Mouse (Mus musculus) Patski (cell line): ENCODE measurements around the gene Wnk2. TPM values are rescaled to one million over a fixed set of nuclear protein-coding genes. Genes with fewer than 3 reads are reported as not detected.
A peak's percentile ranks its signal among the peaks of the same experiment; 100 is the strongest.

Source experiments
- ATAC-seq: fragments of 100-300 bp; one replicate; pipeline ENCODE4 v1.8.0; 2021
- CTCF ChIA-PET: fragments of 350-600 bp; sonication (Branson Sonifier 250); formaldehyde crosslinking; loops from one replicate; lab custom pipeline; 2022; ENCODE audit warnings: inconsistent platforms; lab: Charles Lee
- POLR2A ChIA-PET: fragments of 350-600 bp; sonication (Branson Sonifier 250); formaldehyde crosslinking; loops from one replicate; lab custom pipeline; 2022; ENCODE audit warnings: antibody characterized with exemption, inconsistent platforms; lab: Charles Lee
- DNase-seq: peaks from one replicate; pipeline ENCODE4 v3.0.0-alpha.2; 2011; ENCODE audit warnings: low read depth, low spot score
- H3K27me3 ChIP-seq: fragments of 371-371 bp; one replicate; pipeline ENCODE4 v1.5.1; 2021
- CTCF ChIP-seq: fragments of 100-300 bp; IDR thresholded peaks from one replicate; pipeline ENCODE4 v1.5.1; 2021
- in situ Hi-C: fragments of 300-500 bp; cut with MboI; formaldehyde crosslinking; loops from 3 replicates; pipeline ENCODE4 v1.11.1; 2018; ENCODE audit warnings: low pct_unique_long_range_greater_than_20kb, mixed read lengths
- polyA plus RNA-seq: library from polyadenylated mRNA; unstranded; gene quantifications from one replicate; pipeline ENCODE4 v1.2.3, GENCODE M21; 2021

The Wnk2 gene
- polyA plus RNA-seq = 1.8 TPM

DNA sequence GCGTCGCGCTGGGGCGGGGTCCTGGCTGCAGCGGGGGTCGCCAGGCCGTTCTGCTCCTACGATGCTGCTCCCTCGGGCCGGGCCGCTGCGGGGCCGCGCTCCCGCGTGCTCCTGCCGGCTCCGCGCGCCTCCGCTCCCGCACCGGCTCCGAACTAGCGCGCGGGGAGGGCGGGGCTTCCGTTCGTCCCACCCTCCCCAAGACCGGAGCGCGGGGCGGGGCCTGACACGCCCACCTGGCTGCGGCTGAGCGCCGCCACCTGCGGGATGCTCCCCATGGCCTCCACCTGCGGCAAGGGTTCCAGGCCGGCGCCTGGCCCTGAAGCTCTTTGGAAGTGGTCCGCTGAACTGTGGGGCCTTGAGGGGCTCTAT, at the start of gene Wnk2:
TSS of gene Wnk2 (minus strand) at position 157 of the 369 bp plus-strand sequence.
- CTCF ChIA-PET = no interaction called here
- DNase-seq (no peak), ATAC-seq (no peak)
- no peak for TF ChIP-seq CTCF
- in situ Hi-C loops = no loop called here
- POLR2A ChIA-PET = no interaction called here
- peaks cover 53% of the 10 kb centered on the region for H3K27me3 ChIP-seq

DNA sequence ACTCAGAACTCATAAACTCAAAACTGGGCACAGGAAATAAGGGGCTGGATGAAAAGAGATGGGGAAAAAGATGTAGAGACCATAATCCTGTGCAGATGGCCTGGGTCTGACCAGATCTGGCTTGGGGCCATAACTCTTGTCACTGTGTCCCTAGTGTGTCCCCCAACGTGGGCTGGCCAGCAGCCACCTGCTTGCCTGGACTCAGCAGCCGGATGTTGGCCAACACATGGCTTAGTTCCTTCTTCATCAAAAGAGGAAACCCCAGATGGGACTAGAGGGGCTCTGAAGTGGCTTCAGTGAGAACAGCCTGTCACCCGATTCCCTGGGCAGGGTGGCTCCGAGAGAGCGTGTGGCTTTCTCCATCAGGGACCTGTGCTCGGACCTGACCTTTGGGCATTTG, 49.0 kb upstream of the Wnk2 start:
- ChIA-PET POLR2A (no interaction called here), CTCF (no interaction called here)
- in situ Hi-C loops = no loop called here
- ATAC-seq = no peak
- no peaks in the 10 kb centered on the region for H3K27me3 ChIP-seq
- TF ChIP-seq CTCF = no peak
- no peak for DNase-seq

DNA sequence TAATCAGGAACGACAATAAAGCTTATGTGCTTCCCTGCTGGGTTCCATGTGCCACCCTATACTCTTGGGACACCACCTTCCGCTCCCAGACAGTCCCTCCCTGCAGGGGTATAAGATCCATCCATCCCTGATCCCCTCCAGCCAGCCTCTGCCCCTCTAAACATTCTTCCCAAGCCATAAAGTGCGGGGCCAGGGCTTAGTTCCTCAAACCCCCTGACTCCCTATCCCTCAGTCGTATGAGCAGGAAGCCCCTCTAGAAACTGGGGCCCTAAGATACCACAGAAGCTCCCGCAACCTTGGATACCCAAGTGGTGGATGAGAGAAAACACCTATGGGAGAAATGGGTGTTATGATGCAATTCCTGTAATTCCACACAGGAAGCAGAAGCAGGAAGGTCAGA, 48.4 kb upstream of the Wnk2 start:
- in situ Hi-C loops = no loop called here
- POLR2A ChIA-PET = no interaction called here
- H3K27me3 ChIP-seq = no peaks in the 10 kb centered on the region
- TF ChIP-seq CTCF = no peak
- CTCF ChIA-PET = no interaction called here
- DNase-seq = no peak
- ATAC-seq = no peak

DNA sequence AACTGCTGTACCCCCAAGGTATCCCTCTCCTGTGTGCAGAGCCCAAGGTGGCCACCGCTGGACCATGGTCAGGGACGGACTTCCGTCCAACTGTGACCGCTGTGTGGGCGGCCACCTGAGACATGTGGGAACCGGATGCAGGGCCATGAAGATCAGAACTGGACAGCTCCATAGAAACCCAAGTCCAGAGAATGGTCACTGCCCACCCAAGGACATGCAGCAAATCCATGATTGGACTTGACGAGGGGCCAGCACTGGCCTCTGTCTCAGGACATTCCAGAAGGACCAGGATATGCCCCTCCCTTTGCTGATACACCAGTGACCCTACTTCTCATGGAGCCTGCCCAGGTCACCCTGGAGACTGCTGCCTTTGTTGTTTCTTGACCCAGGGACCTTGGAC, 47.8 kb upstream of the Wnk2 start:
- DNase-seq (no peak), ATAC-seq (no peak)
- CTCF ChIA-PET = no interaction called here
- no peaks in the 10 kb centered on the region for H3K27me3 ChIP-seq
- in situ Hi-C loops = no loop called here
- POLR2A ChIA-PET = no interaction called here
- TF ChIP-seq CTCF = no peak

DNA sequence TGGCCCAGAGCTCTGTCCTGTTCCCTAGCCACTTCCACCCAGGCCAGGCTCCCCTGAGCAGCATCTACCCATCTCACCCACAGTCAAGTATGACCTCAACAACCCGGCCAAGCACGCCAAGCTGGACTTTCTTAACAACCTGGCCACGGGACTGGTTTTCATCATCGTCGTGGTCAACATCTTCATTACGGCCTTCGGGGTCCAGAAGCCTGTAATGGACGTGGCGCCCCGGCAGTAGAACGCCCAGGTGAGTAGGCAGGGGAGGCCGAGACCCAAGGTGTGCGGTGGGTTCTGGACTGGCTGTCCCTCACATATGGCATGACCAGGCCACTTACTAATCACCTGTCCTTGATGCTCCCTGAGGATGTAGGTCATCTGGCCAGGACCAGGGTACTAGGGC, 47.0 kb upstream of the Wnk2 start:
- no peak for TF ChIP-seq CTCF

DNA sequence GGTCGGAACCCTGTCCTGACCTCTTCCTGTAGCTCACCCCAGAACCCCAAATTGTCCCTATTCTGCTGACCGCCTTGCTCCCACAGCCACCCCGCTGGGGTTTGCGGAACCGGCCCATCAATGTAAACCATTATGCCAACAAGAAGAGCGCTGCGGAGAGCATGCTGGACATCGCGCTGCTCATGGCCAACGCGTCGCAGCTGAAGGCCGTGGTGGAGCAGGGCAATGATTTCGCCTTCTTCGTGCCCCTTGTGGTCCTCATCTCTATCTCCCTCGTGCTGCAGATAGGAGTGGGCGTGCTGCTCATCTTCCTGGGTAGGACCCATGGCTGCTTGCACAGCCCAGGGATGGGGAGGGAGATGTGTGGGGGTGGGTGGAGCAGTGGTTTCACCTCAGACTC, 45.8 kb upstream of the Wnk2 start:
- H3K27me3 ChIP-seq = no peaks in the 10 kb centered on the region
- DNase-seq (no peak), ATAC-seq (no peak)
- ChIA-PET POLR2A (no interaction called here), CTCF (no interaction called here)
- in situ Hi-C loops = no loop called here
- no peak for TF ChIP-seq CTCF

More for the DNA sequence above, 47.0 kb upstream of the Wnk2 start:
- CTCF ChIA-PET = no interaction called here
- ATAC-seq = no peak
- no peaks in the 10 kb centered on the region for H3K27me3 ChIP-seq
- no peak for DNase-seq
- POLR2A ChIA-PET = no interaction called here
- in situ Hi-C loops = no loop called here

DNA sequence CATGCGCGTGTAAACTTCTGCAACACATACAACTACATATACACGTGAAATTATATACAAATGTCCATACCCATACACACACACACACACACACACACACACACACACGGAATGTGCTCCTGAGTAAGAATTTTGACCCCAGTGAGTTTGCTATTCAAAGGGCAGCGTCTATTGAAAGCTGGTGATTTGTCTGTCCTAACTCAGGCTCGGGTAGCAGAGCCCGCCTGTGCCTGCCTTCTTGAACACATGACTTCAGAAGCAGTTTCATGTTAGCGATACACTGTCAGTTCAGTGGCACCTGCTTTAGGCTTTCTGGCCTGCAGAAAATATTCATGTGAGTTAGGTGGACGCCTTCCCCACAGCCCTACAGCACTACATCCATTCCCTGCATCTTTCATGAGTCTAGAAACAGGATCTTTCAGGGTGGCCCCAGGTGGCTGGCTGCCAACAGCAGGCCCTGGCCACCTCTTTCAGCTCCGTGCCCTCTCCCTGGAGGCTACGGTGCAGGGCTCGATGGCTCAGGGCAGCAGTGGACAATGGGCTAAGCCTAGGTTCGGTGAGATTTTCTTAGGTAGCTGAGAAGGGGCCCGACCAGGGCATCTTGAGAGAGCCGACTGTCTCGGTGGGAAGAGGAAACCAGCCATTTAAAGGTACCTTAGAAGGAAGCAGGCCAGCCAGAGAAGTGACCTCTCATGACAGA, 44.5 kb upstream of the Wnk2 start:
- no peak for TF ChIP-seq CTCF
- DNase-seq (no peak), ATAC-seq (no peak)
- in situ Hi-C loops = no loop called here
- H3K27me3 ChIP-seq = no peaks in the 10 kb centered on the region
- ChIA-PET CTCF (interaction anchor here (3.0 kb wide), 1 partner anchor 23 kb away, joined by 9 read pairs; no protein-coding TSS in a partner anchor), POLR2A (interaction anchor here (0.7 kb wide), 1 partner anchor 9 kb away, joined by 3 read pairs; no protein-coding TSS in a partner anchor)

DNA sequence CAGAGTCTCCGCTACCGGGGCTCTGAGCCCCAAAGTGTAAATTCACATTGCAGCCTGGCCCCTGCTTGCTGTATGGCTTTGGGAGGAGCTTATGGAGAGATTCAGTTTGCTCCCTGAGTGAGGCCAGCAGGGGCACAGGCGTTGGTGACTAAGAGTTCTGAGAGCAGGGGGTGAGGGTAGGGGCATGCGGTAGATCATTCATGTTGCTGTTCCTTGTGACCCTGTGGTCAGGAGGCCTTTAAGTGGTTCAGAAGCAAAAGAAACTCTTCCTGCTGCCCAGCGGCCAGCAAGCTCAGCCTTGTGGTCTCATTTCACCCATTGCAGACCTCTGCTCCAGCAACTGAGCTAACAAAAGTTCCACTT, 43.8 kb upstream of the Wnk2 start:
- TF ChIP-seq CTCF = no peak
- POLR2A ChIA-PET = interaction anchor here (0.7 kb wide), 1 partner anchor 9 kb away, joined by 3 read pairs; no protein-coding TSS in a partner anchor
- H3K27me3 ChIP-seq = no peaks in the 10 kb centered on the region
- CTCF ChIA-PET = interaction anchor here (3.0 kb wide), 1 partner anchor 22 kb away, joined by 9 read pairs; no protein-coding TSS in a partner anchor
- peak; percentile 80 for DNase-seq
- in situ Hi-C loops = no loop called here
- ATAC-seq = peak; percentile 24

DNA sequence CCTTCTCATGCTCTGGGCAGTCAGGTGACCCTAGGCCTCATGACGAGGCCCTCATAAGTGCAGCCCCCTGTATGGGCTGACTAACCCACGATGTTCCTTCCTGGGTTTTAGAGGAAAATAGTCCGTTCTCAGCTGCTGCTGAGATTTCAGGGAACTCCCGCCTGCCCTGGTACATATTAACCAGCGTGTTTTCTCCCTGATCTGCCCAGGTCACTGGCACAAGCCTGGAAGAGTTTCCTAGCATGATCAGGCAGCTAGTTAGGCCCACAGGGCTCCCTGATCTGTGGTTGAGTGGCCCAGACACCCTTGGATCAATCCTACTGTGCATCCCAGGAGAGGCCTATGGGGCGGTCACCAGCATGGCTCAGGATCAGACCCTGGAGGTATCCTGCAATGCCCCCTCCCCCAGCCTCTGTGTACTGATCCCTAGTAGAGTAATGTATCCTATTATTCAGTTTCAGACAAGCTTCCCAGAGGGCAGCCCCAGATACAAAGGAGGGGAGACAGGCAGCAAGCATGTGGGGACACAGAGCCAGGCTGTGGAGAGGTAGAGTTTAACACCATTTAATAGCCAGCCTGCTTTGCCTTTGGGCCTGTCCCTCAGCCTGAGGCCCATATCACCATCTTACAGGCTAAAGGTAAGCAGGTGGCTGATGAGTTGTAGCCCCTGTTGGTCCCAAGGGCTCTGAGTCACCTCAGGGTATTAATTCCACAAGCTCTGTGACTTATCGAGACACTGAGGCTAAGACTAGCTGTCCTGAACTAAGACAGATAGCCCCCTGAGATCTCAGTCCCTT, 43.3 kb upstream of the Wnk2 start:
- ChIA-PET POLR2A (no interaction called here), CTCF (interaction anchor here (3.0 kb wide), 1 partner anchor 22 kb away, joined by 9 read pairs; no protein-coding TSS in a partner anchor)
- in situ Hi-C loops = no loop called here
- H3K27me3 ChIP-seq = no peaks in the 10 kb centered on the region
- DNase-seq = no peak
- peak; percentile 18 for ATAC-seq
- TF ChIP-seq CTCF = no peak

DNA sequence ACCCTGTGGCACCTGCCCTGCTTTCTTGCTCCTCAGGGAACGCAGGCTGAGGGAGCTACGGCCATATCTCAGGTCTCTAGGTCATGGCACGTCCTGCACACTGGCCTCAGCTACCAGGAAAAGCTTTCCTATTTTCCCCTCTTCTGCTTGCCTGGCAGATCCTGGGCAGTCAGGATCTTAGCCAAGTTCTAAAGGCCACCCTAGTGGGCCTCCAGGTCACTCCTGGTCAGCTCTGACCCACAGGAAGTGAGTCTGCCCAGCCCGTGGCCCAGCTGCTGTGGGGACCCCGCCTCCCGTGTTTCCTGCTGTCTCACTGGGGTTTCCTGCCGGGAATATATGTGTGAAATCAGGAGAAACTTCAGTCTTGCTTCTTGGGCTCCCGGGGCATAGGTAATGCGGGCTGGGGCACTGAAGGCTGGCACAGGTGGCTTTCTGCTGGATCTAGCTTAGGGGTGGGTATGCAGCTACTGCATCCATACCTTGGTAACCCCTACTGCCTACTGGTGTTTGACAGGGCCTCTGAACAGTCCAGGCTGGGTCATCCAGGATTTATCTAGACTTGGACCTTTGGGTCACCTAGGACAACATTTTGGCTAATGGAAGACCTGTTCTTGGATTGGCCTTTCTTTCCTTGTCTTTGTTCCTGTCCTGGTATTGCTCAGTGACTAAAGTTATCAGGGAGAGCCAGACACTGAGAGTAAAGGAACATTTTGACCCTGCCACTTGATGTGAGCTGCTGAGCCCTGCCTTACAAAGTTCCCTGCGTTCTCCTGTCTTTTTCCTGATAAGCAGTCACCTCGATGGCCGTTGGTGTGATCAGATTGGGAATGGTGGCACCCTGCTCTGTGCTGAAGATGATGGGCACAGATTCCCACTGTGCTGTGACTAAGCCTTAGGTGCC, 42.4 kb upstream of the Wnk2 start:
- no peaks in the 10 kb centered on the region for H3K27me3 ChIP-seq
- DNase-seq (no peak), ATAC-seq (no peak)
- in situ Hi-C loops = no loop called here
- POLR2A ChIA-PET = interaction anchor here (1.2 kb wide), 1 partner anchor 23 kb away, joined by 3 read pairs; no protein-coding TSS in a partner anchor
- CTCF ChIA-PET = interaction anchor here (3.0 kb wide), 1 partner anchor 21 kb away, joined by 9 read pairs; no protein-coding TSS in a partner anchor
- TF ChIP-seq CTCF = no peak
